Mouse (Mus musculus): ENCODE results near the gene Gm19345. TPM values are rescaled to one million over a fixed set of nuclear protein-coding genes. Genes with fewer than 3 reads are reported as not detected.

Gene Gm19345
- not detected in 2 replicates for polyA plus RNA-seq (2015; fragmentation: Nextera tagmentation; extraction: Ambion mirVana)

DNA sequence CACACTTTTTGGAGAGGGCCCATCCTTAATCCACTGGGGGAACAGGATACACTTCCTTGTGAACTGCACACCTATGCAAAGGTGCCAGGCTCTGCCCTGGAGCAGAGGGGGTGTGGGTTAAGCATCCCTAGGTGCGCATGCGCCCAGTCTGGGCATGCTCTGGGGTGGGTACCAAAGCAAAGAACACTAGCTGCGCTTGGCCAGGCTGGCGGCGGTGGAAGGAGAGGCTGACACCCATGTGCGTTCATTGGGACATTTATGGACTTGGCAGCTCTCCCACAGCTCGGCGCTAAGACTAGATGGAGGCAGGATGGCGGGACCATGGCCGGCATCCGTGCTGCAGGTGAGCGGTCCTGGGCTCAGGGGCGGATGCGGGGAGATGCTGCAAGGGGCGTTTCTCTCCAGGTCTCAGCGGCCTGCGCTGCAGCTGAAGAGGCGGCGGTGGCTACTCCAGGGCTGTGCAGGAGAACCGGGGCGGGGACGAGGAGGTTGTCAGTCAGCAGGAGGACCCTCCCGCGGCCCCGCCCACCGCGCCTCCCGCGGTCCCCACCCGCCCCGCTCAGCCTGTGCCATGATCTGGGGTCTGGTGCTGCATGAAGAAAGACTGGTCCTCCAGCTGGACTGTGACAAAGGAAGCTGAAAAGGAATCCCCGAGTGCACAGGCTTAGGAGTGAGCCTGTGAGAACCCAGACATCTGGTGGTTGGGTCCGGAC is at the start of gene Gm19345:
TSS of gene Gm19345 (plus strand) at position 146 of the 713 bp plus-strand sequence.
- Histone ChIP-seq H3K9me3 (no peaks in the 10 kb centered on the region), H3K4me1 (peaks cover 7% of the 10 kb centered on the region), H3K4me3 (peak within 1 kb of the TSS; percentile 20), H3K27ac (no peak within 1 kb of the TSS), H3K27me3 (peaks cover 41% of the 10 kb centered on the region), H3K9ac (no peak within 1 kb of the TSS), H3K4me2 (peak within 1 kb of the TSS; percentile 43), H3K36me3 (no peaks in the 10 kb centered on the region)
- ATAC-seq (ENCODE audit: insufficient number of reproducible peaks, low FRiP score, low TSS enrichment, low read depth): peak; percentile 12; the same call in 1 of the 2 replicates
- 4% methylated on average over 31 of the region's 33 CpGs for WGBS

GRCm38 (mm10) chr7:19802995-19803394 is 48.8 kb upstream of the Gm19345 start:
- WGBS: 20% methylated on average over 7 of the region's 7 CpGs
- Histone ChIP-seq H3K4me3 (no peak overlapping the region), H3K9ac (no peak overlapping the region), H3K9me3 (no peaks in the 10 kb centered on the region), H3K4me2 (no peak overlapping the region), H3K4me1 (no peaks in the 10 kb centered on the region), H3K27ac (no peak overlapping the region), H3K36me3 (no peaks in the 10 kb centered on the region), H3K27me3 (0 out of 2 replicates have a peak, but pooled peaks cover under 1% of the 10 kb centered on the region)
- no peak for ATAC-seq (ENCODE audit: insufficient number of reproducible peaks, low FRiP score, low TSS enrichment, low read depth)

DNA sequence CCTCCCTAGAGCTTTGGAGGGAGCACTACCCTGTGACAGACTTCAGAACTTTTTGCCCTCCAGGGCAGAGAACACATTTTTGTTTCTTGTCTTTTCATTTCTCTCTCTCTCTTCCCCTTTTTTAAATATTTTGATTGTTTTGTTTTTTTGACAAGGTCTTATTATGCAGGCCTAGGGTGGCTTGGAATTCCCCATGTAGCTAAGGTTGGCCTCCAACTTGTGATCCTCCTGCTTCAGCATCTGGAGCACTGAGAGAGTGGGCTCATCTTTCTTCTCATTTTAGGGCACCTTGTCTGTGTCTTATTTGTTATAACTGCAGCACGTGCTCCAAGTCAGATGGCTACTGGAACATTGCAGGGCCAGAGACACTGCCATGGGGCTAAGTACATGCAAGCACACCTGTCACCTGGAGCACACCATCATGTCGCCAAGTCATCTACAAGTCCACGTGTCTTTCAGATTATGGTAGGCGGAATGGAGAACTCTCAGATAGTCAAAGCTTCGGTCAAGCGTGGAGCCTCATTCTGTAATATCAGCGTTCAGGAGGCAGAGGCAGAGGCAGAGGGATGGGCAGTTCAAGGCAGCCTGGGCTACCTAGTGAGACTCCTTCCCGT is 45.3 kb upstream of the Gm19345 start:
- 80% methylated on average over 8 of the region's 8 CpGs for WGBS
- ATAC-seq (ENCODE audit: insufficient number of reproducible peaks, low FRiP score, low TSS enrichment, low read depth): no peak
- H3K9ac ChIP-seq: no peak overlapping the region

DNA sequence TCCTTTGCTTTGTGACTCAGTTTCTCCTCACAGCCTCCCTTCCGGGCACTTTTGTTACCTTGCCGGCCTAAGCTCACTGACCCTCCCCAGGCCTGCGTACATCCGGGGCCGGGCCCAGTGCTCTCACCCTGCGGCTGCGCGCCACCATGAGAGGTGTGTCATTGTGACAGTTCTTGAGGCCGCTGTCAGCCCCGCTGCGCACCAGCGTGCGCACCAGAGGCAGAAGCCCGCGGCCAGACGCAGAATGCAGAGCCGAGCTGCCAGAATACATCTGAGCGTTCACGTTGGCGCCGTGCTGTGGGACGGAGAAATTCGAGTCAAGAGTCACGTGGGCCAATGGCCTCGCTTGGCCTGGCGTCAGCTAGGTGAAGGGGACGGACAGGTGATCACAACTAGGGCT is 42.4 kb upstream of the Gm19345 start:
- Histone ChIP-seq H3K4me3 (peak overlapping the region; percentile 13; the same call in 1 of the 2 replicates), H3K4me2 (peak overlapping the region; percentile 32), H3K27ac (no peak overlapping the region), H3K9ac (no peak overlapping the region), H3K9me3 (no peaks in the 10 kb centered on the region), H3K36me3 (no peaks in the 10 kb centered on the region), H3K27me3 (peaks cover 55% of the 10 kb centered on the region), H3K4me1 (peaks cover 17% of the 10 kb centered on the region)
- WGBS: 5% methylated on average over 27 of the region's 27 CpGs
- no peak for ATAC-seq (ENCODE audit: insufficient number of reproducible peaks, low FRiP score, low TSS enrichment, low read depth)

More for the DNA sequence above, 45.3 kb upstream of the Gm19345 start:
- Histone ChIP-seq H3K4me3 (no peak overlapping the region), H3K27me3 (peaks cover 34% of the 10 kb centered on the region), H3K4me2 (no peak overlapping the region), H3K9me3 (no peaks in the 10 kb centered on the region), H3K36me3 (no peaks in the 10 kb centered on the region), H3K4me1 (peaks cover 17% of the 10 kb centered on the region), H3K27ac (no peak overlapping the region)

- Histone ChIP-seq H3K27ac (no peak overlapping the region), H3K4me3 (peak overlapping the region; percentile 12; the same call in 1 of the 2 replicates), H3K9me3 (no peaks in the 10 kb centered on the region), H3K4me2 (peak overlapping the region; percentile 25), H3K36me3 (no peaks in the 10 kb centered on the region), H3K27me3 (peaks cover 55% of the 10 kb centered on the region), H3K4me1 (peaks cover 24% of the 10 kb centered on the region), H3K9ac (no peak overlapping the region)
- WGBS: 5% methylated on average over 22 of the region's 22 CpGs
- no peak for ATAC-seq (ENCODE audit: insufficient number of reproducible peaks, low FRiP score, low TSS enrichment, low read depth)
These were observed 40.7 kb upstream of the Gm19345 start for GRCm38 (mm10) chr7:19811114-19811513.

- Histone ChIP-seq H3K27me3 (peaks cover 54% of the 10 kb centered on the region), H3K9me3 (no peaks in the 10 kb centered on the region), H3K36me3 (no peaks in the 10 kb centered on the region), H3K9ac (no peak overlapping the region), H3K27ac (no peak overlapping the region), H3K4me1 (peaks cover 44% of the 10 kb centered on the region), H3K4me3 (no peak overlapping the region), H3K4me2 (no peak overlapping the region)
- WGBS: 77% methylated on average over 4 of the region's 4 CpGs
- no peak for ATAC-seq (ENCODE audit: insufficient number of reproducible peaks, low FRiP score, low TSS enrichment, low read depth)
These were observed 38.6 kb upstream of the Gm19345 start for GRCm38 (mm10) chr7:19813161-19813560.

- no peak overlapping the region for H3K9ac ChIP-seq
- ATAC-seq (ENCODE audit: insufficient number of reproducible peaks, low FRiP score, low TSS enrichment, low read depth): no peak
- no peaks in the 10 kb centered on the region for H3K9me3 ChIP-seq
- H3K36me3 ChIP-seq: no peaks in the 10 kb centered on the region
- WGBS: 81% methylated on average over 6 of the region's 6 CpGs
- H3K4me1 ChIP-seq: peaks cover 48% of the 10 kb centered on the region
- H3K4me2 ChIP-seq: no peak overlapping the region
- H3K27ac ChIP-seq: no peak overlapping the region
- H3K27me3 ChIP-seq: peaks cover 49% of the 10 kb centered on the region
- H3K4me3 ChIP-seq: no peak overlapping the region
These were observed 38.2 kb upstream of the Gm19345 start for GRCm38 (mm10) chr7:19813579-19814122.

GRCm38 (mm10) chr7:19815296-19816223 is 36.2 kb upstream of the Gm19345 start:
- peak overlapping the region; percentile 69 for H3K4me2 ChIP-seq
- peaks cover 40% of the 10 kb centered on the region for H3K4me1 ChIP-seq
- 31% methylated on average over 17 of the region's 17 CpGs for WGBS
- H3K9ac ChIP-seq: peak overlapping the region; percentile 23; the same call in 1 of the 2 replicates
- H3K36me3 ChIP-seq: no peaks in the 10 kb centered on the region
- H3K9me3 ChIP-seq: no peaks in the 10 kb centered on the region
- H3K27me3 ChIP-seq: peaks cover 30% of the 10 kb centered on the region
- H3K4me3 ChIP-seq: peak overlapping the region; percentile 42
- peak overlapping the region; percentile 74 for H3K27ac ChIP-seq
- ATAC-seq (ENCODE audit: insufficient number of reproducible peaks, low FRiP score, low TSS enrichment, low read depth): no peak

DNA sequence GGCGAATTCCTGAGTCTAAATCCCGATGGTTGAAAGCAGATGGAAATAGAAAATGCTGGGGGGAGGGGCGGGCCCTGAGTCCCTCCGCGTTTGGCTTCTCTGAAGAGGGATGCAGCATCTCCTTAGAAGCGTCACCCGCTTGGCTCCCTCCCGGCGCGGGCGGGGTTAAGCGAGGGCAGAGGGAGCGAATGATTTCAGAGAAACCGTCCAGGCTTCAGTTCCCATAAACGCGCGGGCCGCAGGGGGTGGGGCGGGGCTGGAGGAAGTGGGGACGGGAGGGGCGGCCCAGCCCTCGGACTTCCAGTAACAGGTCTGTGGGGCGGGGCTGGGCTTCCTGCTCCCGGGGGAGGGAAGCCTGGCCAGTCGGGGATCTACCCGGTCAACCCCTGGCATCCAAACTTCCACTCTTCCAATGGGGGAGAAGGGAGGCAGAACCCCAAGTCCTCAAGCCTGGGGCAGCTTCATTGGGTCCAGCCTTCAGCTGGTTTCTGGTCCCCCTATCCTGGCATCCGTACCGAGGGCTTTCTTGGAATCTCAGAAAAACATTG is 35.5 kb upstream of the Gm19345 start:
- H3K27me3 ChIP-seq: peaks cover 26% of the 10 kb centered on the region

GRCm38 (mm10) chr7:19817382-19818105 is 34.3 kb upstream of the Gm19345 start:
- no peak overlapping the region for H3K9ac ChIP-seq
- peak overlapping the region; percentile 69 for H3K4me2 ChIP-seq
- H3K4me3 ChIP-seq: peak overlapping the region; percentile 42
- ATAC-seq (ENCODE audit: insufficient number of reproducible peaks, low FRiP score, low TSS enrichment, low read depth): peak; percentile 35; the same call in 1 of the 2 replicates
- H3K4me1 ChIP-seq: peaks cover 38% of the 10 kb centered on the region
- H3K36me3 ChIP-seq: no peaks in the 10 kb centered on the region
- WGBS: 9% methylated on average over 15 of the region's 15 CpGs
- no peaks in the 10 kb centered on the region for H3K9me3 ChIP-seq
- peak overlapping the region; percentile 74 for H3K27ac ChIP-seq
- peaks cover 26% of the 10 kb centered on the region for H3K27me3 ChIP-seq

More for the DNA sequence above, 35.5 kb upstream of the Gm19345 start:
- whole genome bisulfite sequencing: under 1% methylated on average over 23 of the region's 28 CpGs
- Histone ChIP-seq H3K4me3 (peak overlapping the region; percentile 42), H3K4me1 (peaks cover 33% of the 10 kb centered on the region), H3K9ac (peak overlapping the region; percentile 23; the same call in 1 of the 2 replicates), H3K36me3 (no peaks in the 10 kb centered on the region), H3K27ac (peak overlapping the region; percentile 74), H3K9me3 (no peaks in the 10 kb centered on the region), H3K4me2 (peak overlapping the region; percentile 69)
- ATAC-seq (ENCODE audit: insufficient number of reproducible peaks, low FRiP score, low TSS enrichment, low read depth): peak; percentile 55
